Mouse (Mus musculus) ES-E14 (cell line): ENCODE results near the gene Tnik.

Source experiments
- CHD2 ChIP-seq: IDR thresholded peaks from 2 replicates; pipeline ENCODE4 v1.6.1; 2014; ENCODE audit warnings: mild to moderate bottlenecking, low read depth, low read length, inconsistent platforms
- HCFC1 ChIP-seq: IDR thresholded peaks from 2 replicates; pipeline ENCODE4 v1.6.1; 2012; ENCODE audit warnings: low read length, inconsistent platforms, borderline replicate concordance; ENCODE audit not compliant: insufficient read depth
- MAFK ChIP-seq: IDR thresholded peaks from 2 replicates; pipeline ENCODE4 v1.6.1; 2014; ENCODE audit warnings: mild to moderate bottlenecking, low read depth, low read length, inconsistent platforms; ENCODE audit not compliant: insufficient read depth

DNA sequence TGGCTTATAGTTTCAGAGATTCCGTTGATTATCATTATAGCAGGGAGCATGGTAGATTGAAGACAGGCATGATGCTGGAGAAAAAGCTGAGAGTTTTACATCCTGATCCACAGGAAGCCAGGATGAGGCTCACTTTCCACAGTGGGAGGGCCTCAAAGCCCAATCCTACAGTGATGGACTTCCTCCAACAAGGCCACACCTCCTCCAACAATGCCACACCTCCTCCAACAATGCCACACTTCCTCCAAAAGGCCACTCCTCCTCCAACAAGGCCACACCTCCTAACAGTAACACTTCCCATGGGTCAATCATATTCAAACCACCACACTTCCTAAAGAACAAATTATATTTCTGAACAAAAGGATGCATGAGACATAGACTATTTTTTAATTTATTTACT is 135.8 kb downstream of the Tnik start:
- TF ChIP-seq MAFK (no peak), CHD2 (no peak), HCFC1 (no peak)
